Comparison of ENCODE assay signal across 19 mouse cellular contexts in genomic region chr1:193406059-193406642, GRCm38 (mm10). TPM values are rescaled to one million over a fixed set of nuclear protein-coding genes. Genes with fewer than 3 reads are reported as not detected.
DNase-seq lines count a peak whose midpoint lies in the region; ATAC-seq lines count a peak whose summit lies in the region.
"Had no signal": no experiment of that assay in that cellular context is flagged by ENCODE, and none has a peak within 500 bp of the region (broad histone marks: within the 10 kb centered on the region; RNA-seq: fewer than 3 reads in every experiment).

No protein-coding gene starts in this region.

- H3K36me3 ChIP-seq in midbrain, embryonic 15.5 days (replicated peaks): no peaks in the 10 kb centered on the region
- H3K36me3 ChIP-seq in midbrain, embryonic 14.5 days (ENCODE audit: control insufficient read depth, insufficient read depth, low read length): no peaks in the 10 kb centered on the region
- no peaks in the 10 kb centered on the region for H3K36me3 ChIP-seq in forebrain, embryonic 15.5 days
- H3K36me3 ChIP-seq in limb, embryonic 12.5 days: no peaks in the 10 kb centered on the region
- H3K36me3 ChIP-seq: embryonic facial prominence, embryonic 13.5 days; neural tube, embryonic 13.5 days had no signal

- 74% methylated on average over 6 of the region's 6 CpGs for WGBS in midbrain, embryonic 15.5 days
- 70% methylated on average over 6 of the region's 6 CpGs for WGBS in midbrain, embryonic 14.5 days
- WGBS in forebrain, embryonic 15.5 days: 32% methylated on average over 6 of the region's 6 CpGs
- WGBS in limb, embryonic 12.5 days: 26% methylated on average over 6 of the region's 6 CpGs

- no peak overlapping the region for H3K4me2 ChIP-seq in midbrain, embryonic 15.5 days
- no peak overlapping the region for H3K4me2 ChIP-seq in midbrain, embryonic 14.5 days (ENCODE audit: low read length)
- H3K4me2 ChIP-seq in forebrain, embryonic 15.5 days (replicated peaks): no peak overlapping the region
- no peak overlapping the region for H3K4me2 ChIP-seq in limb, embryonic 12.5 days
- H3K4me2 ChIP-seq: embryonic facial prominence, embryonic 13.5 days; liver, embryonic 11.5 days; lung, embryonic 14.5 days; neural tube, embryonic 13.5 days had no signal

- no peaks in the 10 kb centered on the region for H3K4me1 ChIP-seq in midbrain, embryonic 15.5 days
- 0 out of 2 replicates have a peak, but pooled peaks cover 4% of the 10 kb centered on the region for H3K4me1 ChIP-seq in midbrain, embryonic 14.5 days (ENCODE audit: control insufficient read depth, insufficient read depth, low read length)
- H3K4me1 ChIP-seq in forebrain, embryonic 15.5 days: peaks cover 8% of the 10 kb centered on the region; the same call in 1 of the 2 replicates
- peaks cover 27% of the 10 kb centered on the region for H3K4me1 ChIP-seq in limb, embryonic 12.5 days (replicated peaks)

- DNase-seq in cerebellum, postnatal 10 days: peak; percentile 66 to 76
- no peak for DNase-seq in cerebellum, adult 18-20 months
- no peak for DNase-seq in midbrain, embryonic 14.5 days
- no peak for DNase-seq in adrenal gland, adult (ENCODE audit: inconsistent age in 2 of 2, low spot score in 1 of 2)
- no peak for DNase-seq in spleen, postnatal 36 days (ENCODE audit: low spot score in 2 of 2)
- DNase-seq: adrenal gland, adult 8-10 months; cerebellum, adult 11-12 months; heart, adult 18-20 months; heart, postnatal 4 days; kidney, adult 11 months; kidney, postnatal 10 days; lung, embryonic 14.5 days; thymus, postnatal 4 days had no signal

- no peaks in the 10 kb centered on the region for H3K9me3 ChIP-seq in midbrain, embryonic 15.5 days
- no peaks in the 10 kb centered on the region for H3K9me3 ChIP-seq in midbrain, embryonic 14.5 days (ENCODE audit: control insufficient read depth, low read length)
- H3K9me3 ChIP-seq in forebrain, embryonic 15.5 days: no peaks in the 10 kb centered on the region
- no peaks in the 10 kb centered on the region for H3K9me3 ChIP-seq in limb, embryonic 12.5 days
- H3K9me3 ChIP-seq: embryonic facial prominence, embryonic 13.5 days; neural tube, embryonic 13.5 days had no signal

- no peak overlapping the region for H3K27ac ChIP-seq in midbrain, embryonic 15.5 days
- no peak overlapping the region for H3K27ac ChIP-seq in midbrain, embryonic 14.5 days (replicated peaks; ENCODE audit: low read depth, low read length)
- H3K27ac ChIP-seq in forebrain, embryonic 15.5 days (replicated peaks): no peak overlapping the region
- no peak overlapping the region for H3K27ac ChIP-seq in limb, embryonic 12.5 days
- H3K27ac ChIP-seq: embryonic facial prominence, embryonic 13.5 days; neural tube, embryonic 13.5 days had no signal

- 0 out of 2 replicates have a peak, but pooled peaks have one; percentile 43 for ATAC-seq in midbrain, embryonic 15.5 days (replicated peaks)
- ATAC-seq in midbrain, embryonic 14.5 days (ENCODE audit: low FRiP score, low TSS enrichment): no peak
- ATAC-seq in forebrain, embryonic 15.5 days (replicated peaks): peak; percentile 83
- peak; percentile 75; the same call in 1 of the 2 replicates for ATAC-seq in limb, embryonic 12.5 days (ENCODE audit: insufficient number of reproducible peaks, insufficient read depth, low FRiP score, low TSS enrichment, low read depth)

- no peak overlapping the region for H3K4me3 ChIP-seq in midbrain, embryonic 15.5 days
- H3K4me3 ChIP-seq in midbrain, embryonic 14.5 days (replicated peaks; ENCODE audit: low read depth, low read length): no peak overlapping the region
- H3K4me3 ChIP-seq in forebrain, embryonic 15.5 days: no peak overlapping the region
- H3K4me3 ChIP-seq in limb, embryonic 12.5 days (replicated peaks): no peak overlapping the region
- H3K4me3 ChIP-seq: embryonic facial prominence, embryonic 13.5 days; neural tube, embryonic 13.5 days had no signal

- no peak overlapping the region for H3K9ac ChIP-seq in midbrain, embryonic 15.5 days
- no peak overlapping the region for H3K9ac ChIP-seq in midbrain, embryonic 14.5 days (replicated peaks; ENCODE audit: low read length)
- H3K9ac ChIP-seq in forebrain, embryonic 15.5 days (replicated peaks): no peak overlapping the region
- H3K9ac ChIP-seq in limb, embryonic 12.5 days (replicated peaks): no peak overlapping the region
- H3K9ac ChIP-seq: embryonic facial prominence, embryonic 13.5 days; lung, embryonic 14.5 days; neural tube, embryonic 13.5 days had no signal

- no peaks in the 10 kb centered on the region for H3K27me3 ChIP-seq in midbrain, embryonic 15.5 days (replicated peaks)
- H3K27me3 ChIP-seq in midbrain, embryonic 14.5 days (ENCODE audit: control insufficient read depth, insufficient read depth, low read length): no peaks in the 10 kb centered on the region
- no peaks in the 10 kb centered on the region for H3K27me3 ChIP-seq in forebrain, embryonic 15.5 days
- H3K27me3 ChIP-seq in limb, embryonic 12.5 days: no peaks in the 10 kb centered on the region
- H3K27me3 ChIP-seq: embryonic facial prominence, embryonic 13.5 days; neural tube, embryonic 13.5 days had no signal

RNA-seq across cellular contexts. Expression of gene Camk1g, which starts 36.1 kb away (rescaled TPM):
- 54.4 and 57.0 TPM in 2 replicates for polyA plus RNA-seq in midbrain, embryonic 15.5 days (2015; fragmentation: Nextera tagmentation; extraction: Ambion mirVana)
- 46.0 and 47.7 TPM in 2 replicates for polyA plus RNA-seq in midbrain, embryonic 14.5 days (2014; fragmentation: Nextera tagmentation; extraction: Ambion mirVana)
- 43.6 and 44.8 TPM in 2 replicates for polyA plus RNA-seq in forebrain, embryonic 15.5 days (2015; fragmentation: Nextera tagmentation; extraction: Ambion mirVana)
- polyA plus RNA-seq in limb, embryonic 12.5 days (2016; fragmentation: Nextera tagmentation; extraction: Ambion mirVana): 20.2 and 21.7 TPM in 2 replicates

Comparison
In these comparisons a context has a peak if more than half of its experiments do, and no peak if none do; other contexts are left out.
1. DNase-seq: peak in cerebellum, postnatal 10 days (2 of 2); none in cerebellum, adult 18-20 months (0 of 2), midbrain, embryonic 14.5 days (single experiment), adrenal gland, adult (0 of 2) and spleen, postnatal 36 days (0 of 2).